Comparison of ENCODE assay signal across 10 mouse cellular contexts in genomic region chr9:69213796-69214195, GRCm38 (mm10).
DNase-seq lines count a peak whose midpoint lies in the region; ATAC-seq lines count a peak whose summit lies in the region.
"Had no signal": no experiment of that assay in that cellular context is flagged by ENCODE, and none has a peak within 500 bp of the region (broad histone marks: within the 10 kb centered on the region; RNA-seq: fewer than 3 reads in every experiment).

No protein-coding gene starts in this region.

- no peaks in the 10 kb centered on the region for H3K9me3 ChIP-seq in hindbrain, embryonic 14.5 days (ENCODE audit: control insufficient read depth, low read length)
- no peaks in the 10 kb centered on the region for H3K9me3 ChIP-seq in kidney, embryonic 14.5 days (ENCODE audit: control insufficient read depth, low read length)
- H3K9me3 ChIP-seq: limb, embryonic 13.5 days had no signal

- no peak overlapping the region for H3K9ac ChIP-seq in hindbrain, embryonic 14.5 days
- H3K9ac ChIP-seq in kidney, embryonic 14.5 days (ENCODE audit: low read depth, low read length), result no peak overlapping the region
- H3K9ac ChIP-seq: limb, embryonic 13.5 days had no signal

- no peak overlapping the region for H3K4me2 ChIP-seq in hindbrain, embryonic 14.5 days (replicated peaks)
- H3K4me2 ChIP-seq in kidney, embryonic 14.5 days (replicated peaks; ENCODE audit: low read depth, low read length), result no peak overlapping the region
- H3K4me2 ChIP-seq: limb, embryonic 13.5 days had no signal

- no peaks in the 10 kb centered on the region for H3K27me3 ChIP-seq in hindbrain, embryonic 14.5 days (ENCODE audit: control insufficient read depth, insufficient read depth, low read length)
- H3K27me3 ChIP-seq in kidney, embryonic 14.5 days (ENCODE audit: control insufficient read depth, insufficient read depth, low read length), result no peaks in the 10 kb centered on the region

- H3K4me1 ChIP-seq in hindbrain, embryonic 14.5 days (replicated peaks; ENCODE audit: control insufficient read depth, insufficient read depth, low read length), result 0 out of 2 replicates have a peak, but pooled peaks cover 6% of the 10 kb centered on the region
- no peaks in the 10 kb centered on the region for H3K4me1 ChIP-seq in kidney, embryonic 14.5 days (ENCODE audit: control insufficient read depth, insufficient read depth, low read length)

- ATAC-seq in hindbrain, embryonic 14.5 days (ENCODE audit: low FRiP score), result no peak
- no peak for ATAC-seq in kidney, embryonic 14.5 days (ENCODE audit: low FRiP score, low TSS enrichment)

- H3K36me3 ChIP-seq in hindbrain, embryonic 14.5 days (replicated peaks; ENCODE audit: control insufficient read depth, insufficient read depth), result no peaks in the 10 kb centered on the region
- H3K36me3 ChIP-seq in kidney, embryonic 14.5 days (ENCODE audit: control insufficient read depth, insufficient read depth, low read length), result no peaks in the 10 kb centered on the region
- H3K36me3 ChIP-seq: G1E; limb, embryonic 13.5 days had no signal

- WGBS in hindbrain, embryonic 14.5 days, result 75% methylated on average over 5 of the region's 5 CpGs
- 73% methylated on average over 5 of the region's 5 CpGs for WGBS in kidney, embryonic 14.5 days

- no peak overlapping the region for H3K27ac ChIP-seq in hindbrain, embryonic 14.5 days
- H3K27ac ChIP-seq in kidney, embryonic 14.5 days (ENCODE audit: low read depth, low read length), result no peak overlapping the region
- H3K27ac ChIP-seq: limb, embryonic 13.5 days had no signal

- peak; percentile 27 for DNase-seq in gastrocnemius, adult 18-20 months (ENCODE audit: low spot score)
- DNase-seq in gastrocnemius, postnatal 25 days, result no peak
- DNase-seq in right cerebral cortex, adult 18-20 months, result peak; percentile 60
- no peak for DNase-seq in right cerebral cortex, postnatal 4 days
- peak; percentile 59 for DNase-seq in heart, postnatal 4 days
- DNase-seq in right cerebral cortex, postnatal 25 days, result peak; percentile 23
- no peak for DNase-seq in hindbrain, embryonic 14.5 days (ENCODE audit: low spot score)

- H3K4me3 ChIP-seq in hindbrain, embryonic 14.5 days (replicated peaks; ENCODE audit: low read length), result no peak overlapping the region
- no peak overlapping the region for H3K4me3 ChIP-seq in kidney, embryonic 14.5 days (ENCODE audit: low read length)
- H3K4me3 ChIP-seq: limb, embryonic 13.5 days had no signal

Comparison
In these comparisons a context has a peak if more than half of its experiments do, and no peak if none do; other contexts are left out.
1. DNase-seq: peak in gastrocnemius, adult 18-20 months (single experiment), right cerebral cortex, adult 18-20 months (single experiment), heart, postnatal 4 days (single experiment) and right cerebral cortex, postnatal 25 days (single experiment); none in gastrocnemius, postnatal 25 days (single experiment), right cerebral cortex, postnatal 4 days (single experiment) and hindbrain, embryonic 14.5 days (single experiment).